Comparison of ENCODE assay signal across 8 mouse cellular contexts in genomic region chr2:31760486-31760885, GRCm38 (mm10). TPM values are rescaled to one million over a fixed set of nuclear protein-coding genes. Genes with fewer than 3 reads are reported as not detected.
A peak's percentile ranks its signal among the peaks of the same experiment; 100 is the strongest.
DNase-seq lines count a peak whose midpoint lies in the region; ATAC-seq and TF ChIP-seq lines count a peak whose summit lies in the region.

No protein-coding gene starts in this region.

- WGBS in lung, postnatal 0 days: 0% methylated on average over 1 of the region's 1 CpGs
- WGBS in limb, embryonic 11.5 days: 0% methylated on average over 1 of the region's 1 CpGs
- 68% methylated on average over 1 of the region's 1 CpGs for WGBS in olfactory bulb, adult 2 months

- peaks cover 40% of the 10 kb centered on the region for H3K4me1 ChIP-seq in lung, postnatal 0 days (ENCODE audit: insufficient read depth, low read depth, low read length)
- peaks cover 24% of the 10 kb centered on the region for H3K4me1 ChIP-seq in embryonic fibroblast, embryonic 13.5 days (ENCODE audit: control insufficient read depth, insufficient read depth, low read length)
- H3K4me1 ChIP-seq in limb, embryonic 11.5 days (ENCODE audit: control insufficient read depth, insufficient read depth, low read length): peaks cover 20% of the 10 kb centered on the region
- peaks cover 9% of the 10 kb centered on the region for H3K4me1 ChIP-seq in olfactory bulb, adult 2 months (ENCODE audit: control insufficient read depth, insufficient read depth, low read length)

- no peak for TF ChIP-seq CTCF in lung, postnatal 0 days (IDR thresholded peaks at IDR 0.05)
- TF ChIP-seq CTCF in embryonic fibroblast, embryonic 13.5 days (IDR thresholded peaks at IDR 0.05; ENCODE audit: borderline replicate concordance, insufficient read depth, low read length): no peak
- no peak for TF ChIP-seq CTCF in olfactory bulb, adult 2 months (IDR thresholded peaks at IDR 0.05; ENCODE audit: insufficient read depth, low read depth, low read length)

- ATAC-seq in lung, postnatal 0 days: no peak
- no peak for ATAC-seq in limb, embryonic 11.5 days (ENCODE audit: insufficient number of reproducible peaks, low FRiP score, low TSS enrichment, low read depth)
- ATAC-seq in activated CD4-positive, CD25-positive, alpha-beta regulatory T cell, adult 4 months: no peak

- no peak for TF ChIP-seq POLR2A in embryonic fibroblast, embryonic 13.5 days (IDR thresholded peaks at IDR 0.05; ENCODE audit: low read depth, low read length)
- no peak for TF ChIP-seq POLR2A in olfactory bulb, adult 2 months (IDR thresholded peaks at IDR 0.05; ENCODE audit: insufficient read depth, low read depth, low read length)

- peak overlapping the region; percentile 83 for H3K4me2 ChIP-seq in lung, postnatal 0 days (replicated peaks; ENCODE audit: low read depth, low read length)
- peak overlapping the region; percentile 83 for H3K4me2 ChIP-seq in limb, embryonic 11.5 days (ENCODE audit: low read depth, severe bottlenecking)

- TF ChIP-seq EP300 in lung, postnatal 0 days (IDR thresholded peaks at IDR 0.05): no peak

- H3K27me3 ChIP-seq in lung, postnatal 0 days (replicated peaks; ENCODE audit: insufficient read depth, low read length): no peaks in the 10 kb centered on the region
- H3K27me3 ChIP-seq in limb, embryonic 11.5 days (ENCODE audit: control insufficient read depth, insufficient read depth, low read length): no peaks in the 10 kb centered on the region

- no peak for DNase-seq in lung, postnatal 0 days (ENCODE audit: low spot score)
- no peak for DNase-seq in lung, adult 18-20 months
- DNase-seq in limb, embryonic 11.5 days (ENCODE audit: low spot score): peak; percentile 47
- no peak for DNase-seq in adrenal gland, postnatal 25 days
- DNase-seq in layer of hippocampus, adult 11-12 months (ENCODE audit: low spot score): no peak

- H3K9ac ChIP-seq in lung, postnatal 0 days (replicated peaks; ENCODE audit: low read depth): peak overlapping the region; percentile 94
- H3K9ac ChIP-seq in limb, embryonic 11.5 days (ENCODE audit: low read length): peak overlapping the region; percentile 98

- H3K27ac ChIP-seq in lung, postnatal 0 days (ENCODE audit: low read length): peak overlapping the region; percentile 93
- H3K27ac ChIP-seq in embryonic fibroblast, embryonic 13.5 days (ENCODE audit: insufficient read depth, low read length): peak overlapping the region; percentile 95
- H3K27ac ChIP-seq in limb, embryonic 11.5 days (replicated peaks; ENCODE audit: low read depth, low read length): peak overlapping the region; percentile 89
- peak overlapping the region; percentile 32; the same call in 1 of the 2 replicates for H3K27ac ChIP-seq in olfactory bulb, adult 2 months (ENCODE audit: insufficient read depth, low read depth, low read length)

- peak overlapping the region; percentile 65 for H3K4me3 ChIP-seq in lung, postnatal 0 days (ENCODE audit: low read depth, low read length)
- peak overlapping the region; percentile 96 for H3K4me3 ChIP-seq in embryonic fibroblast, embryonic 13.5 days (ENCODE audit: insufficient read depth, low read length)
- H3K4me3 ChIP-seq in limb, embryonic 11.5 days (ENCODE audit: low read depth, low read length): peak overlapping the region; percentile 82
- H3K4me3 ChIP-seq in olfactory bulb, adult 2 months (ENCODE audit: insufficient read depth, low read depth, low read length): peak overlapping the region; percentile 49

- no peaks in the 10 kb centered on the region for H3K9me3 ChIP-seq in lung, postnatal 0 days (ENCODE audit: low read length)
- H3K9me3 ChIP-seq in limb, embryonic 11.5 days (ENCODE audit: control insufficient read depth, low read length): no peaks in the 10 kb centered on the region

- H3K36me3 ChIP-seq in lung, postnatal 0 days (ENCODE audit: insufficient read depth, low read length): no peaks in the 10 kb centered on the region
- no peaks in the 10 kb centered on the region for H3K36me3 ChIP-seq in limb, embryonic 11.5 days (ENCODE audit: control insufficient read depth, insufficient read depth, low read length)

RNA-seq across cellular contexts. Expression of gene Qrfp, which starts 49.9 kb away (rescaled TPM):
- polyA plus RNA-seq in lung, postnatal 0 days (2015; fragmentation: Nextera tagmentation; extraction: Ambion mirVana): 0.04 and 0.13 TPM in 2 replicates
- polyA plus RNA-seq in embryonic fibroblast, embryonic 13.5 days (2011; ENCODE audit: insufficient read length, low read depth, missing spikeins): not detected in 2 replicates
- 0.09 and 0.31 TPM in 2 replicates for polyA plus RNA-seq in limb, embryonic 11.5 days (2014; fragmentation: Nextera tagmentation; extraction: Ambion mirVana)
- not detected in 2 replicates for polyA plus RNA-seq in olfactory bulb, adult 2 months (2012; ENCODE audit: insufficient read depth, insufficient read length, low replicate concordance, missing spikeins)
- under 1 TPM; 0.47 to 0.48 TPM for polyA plus RNA-seq in activated CD4-positive, CD25-positive, alpha-beta regulatory T cell, adult 4 months (2017; shearing (Covaris generic))
- not detected in 2 replicates for total RNA-seq in adrenal gland, postnatal 25 days (2021)

Comparison
In these comparisons a context has a peak if more than half of its experiments do, and no peak if none do; other contexts are left out.
1. H3K27ac ChIP-seq: peak in every context shown above with its lines; median percentile 95 in embryonic fibroblast, embryonic 13.5 days; 93 in lung, postnatal 0 days; 89 in limb, embryonic 11.5 days; 32 in olfactory bulb, adult 2 months.